Mouse (Mus musculus): ENCODE data around the gene Dcun1d4. TPM values are rescaled to one million over a fixed set of nuclear protein-coding genes. Genes with fewer than 3 reads are reported as not detected.

Dcun1d4 gene
- polyA plus RNA-seq, 1 experiment from 2014 or later: 2.9 TPM

GRCm38 (mm10) chr5:73604542-73604941, 123.7 kb downstream of the Dcun1d4 start:
- H3K4me1 ChIP-seq (replicated peaks): no peaks in the 10 kb centered on the region
- no peaks in the 10 kb centered on the region for H3K9me3 ChIP-seq (replicated peaks)
- ATAC-seq (ENCODE audit: low read depth) (no peak), DNase-seq (no peak)
- H3K4me3 ChIP-seq (replicated peaks): no peak overlapping the region
- no peak overlapping the region for H3K27ac ChIP-seq
- WGBS (ENCODE audit: insufficient replicate concordance): 77% methylated on average over 6 of the region's 6 CpGs
- H3K4me2 ChIP-seq: no peak overlapping the region
- H3K36me3 ChIP-seq: no peaks in the 10 kb centered on the region
- H3K9ac ChIP-seq: no peak overlapping the region
- H3K27me3 ChIP-seq: no peaks in the 10 kb centered on the region

GRCm38 (mm10) chr5:73604964-73605363, 124.2 kb downstream of the Dcun1d4 start:
- Histone ChIP-seq H3K4me1 (replicated peaks) (no peaks in the 10 kb centered on the region), H3K27me3 (no peaks in the 10 kb centered on the region), H3K9ac (no peak overlapping the region), H3K4me2 (no peak overlapping the region), H3K36me3 (no peaks in the 10 kb centered on the region), H3K4me3 (replicated peaks) (no peak overlapping the region), H3K27ac (no peak overlapping the region), H3K9me3 (replicated peaks) (no peaks in the 10 kb centered on the region)
- ATAC-seq (ENCODE audit: low read depth) (no peak), DNase-seq (no peak)
- WGBS (ENCODE audit: insufficient replicate concordance): 73% methylated on average over 6 of the region's 6 CpGs

Other genes with a start within 250 kb of the Dcun1d4 start
- 44.2 and 44.5 TPM in 2 replicates for gene Fryl, start 224.4 kb upstream of the Dcun1d4 start, polyA plus RNA-seq (2015; fragmentation: Nextera tagmentation; extraction: Ambion mirVana)
- 144 and 158 TPM in 2 replicates for gene Ociad1, start 188.2 kb upstream of the Dcun1d4 start, polyA plus RNA-seq (2015; fragmentation: Nextera tagmentation; extraction: Ambion mirVana)
- 5.3 and 6.0 TPM in 2 replicates for gene Ociad2, start 140.0 kb upstream of the Dcun1d4 start, polyA plus RNA-seq (2015; fragmentation: Nextera tagmentation; extraction: Ambion mirVana)
- not detected in 2 replicates for gene Cwh43, start 74.9 kb upstream of the Dcun1d4 start, polyA plus RNA-seq (2015; fragmentation: Nextera tagmentation; extraction: Ambion mirVana)
- 0.21 and 0.25 TPM in 2 replicates for gene Lrrc66, start 151.5 kb downstream of the Dcun1d4 start, polyA plus RNA-seq (2015; fragmentation: Nextera tagmentation; extraction: Ambion mirVana)
- 2.8 and 3.0 TPM in 2 replicates for gene Sgcb, start 166.8 kb downstream of the Dcun1d4 start, polyA plus RNA-seq (2015; fragmentation: Nextera tagmentation; extraction: Ambion mirVana)
- gene Spata18, start 170.4 kb downstream of the Dcun1d4 start, polyA plus RNA-seq (2015; fragmentation: Nextera tagmentation; extraction: Ambion mirVana): not detected in 2 replicates